In the genomic region with DNA sequence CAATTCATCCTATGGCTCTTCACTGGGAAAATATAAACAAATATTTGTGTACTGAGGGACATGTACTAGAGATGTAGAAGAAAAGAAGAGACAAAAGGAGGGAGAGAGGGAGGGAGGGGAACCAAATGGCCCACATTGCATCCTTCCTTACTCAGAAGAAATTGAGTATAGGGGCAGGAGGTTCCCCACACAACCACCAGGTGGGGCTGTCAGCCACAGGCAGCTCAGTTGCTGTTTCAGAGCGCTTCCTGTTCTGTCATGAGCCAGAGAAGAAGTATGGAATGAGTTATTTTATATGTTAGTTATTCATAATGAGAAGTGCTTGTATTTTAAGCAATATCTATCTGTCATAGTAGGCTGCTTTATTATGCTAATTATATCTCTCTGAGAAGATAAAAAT, we compare ENCODE assay signal across 8 mouse cellular contexts.
DNase-seq lines count a peak whose midpoint lies in the region; TF ChIP-seq lines count a peak whose summit lies in the region.
"Had no signal": no experiment of that assay in that cellular context is flagged by ENCODE, and none has a peak within 500 bp of the region (broad histone marks: within the 10 kb centered on the region; RNA-seq: fewer than 3 reads in every experiment).

No protein-coding gene starts in this region.

- no peak overlapping the region for H3K9ac ChIP-seq in ES-E14 (ENCODE audit: insufficient read depth, low read depth, low read length, poor library complexity, severe bottlenecking)
- H3K9ac ChIP-seq: liver, embryonic 13.5 days had no signal

- no peak overlapping the region for H3K4me3 ChIP-seq in layer of hippocampus, adult 2 months
- no peak overlapping the region for H3K4me3 ChIP-seq in ES-E14 (ENCODE audit: insufficient read depth in 1 of 2, low read depth in 1 of 2, low read length in 2 of 2, poor library complexity in 1 of 2, severe bottlenecking in 1 of 2)
- H3K4me3 ChIP-seq in spleen, adult 2 months (ENCODE audit: extremely low read depth, insufficient read depth, insufficient read length), result no peak overlapping the region
- H3K4me3 ChIP-seq: liver, embryonic 13.5 days had no signal

- peak; percentile 73 for TF ChIP-seq CTCF in layer of hippocampus, adult 2 months (conservative IDR thresholded peaks at IDR 0.05)
- peak; percentile 36; the same call in 1 of the 2 replicates for TF ChIP-seq CTCF in brain, embryonic 14.5 days (IDR thresholded peaks at IDR 0.05; ENCODE audit: borderline replicate concordance, extremely low read depth, insufficient read depth, insufficient read length)
- peak; percentile 57; the same call in 1 of the 2 replicates for TF ChIP-seq CTCF in spleen, adult 2 months (IDR thresholded peaks at IDR 0.05; ENCODE audit: extremely low read depth, insufficient read depth, insufficient read length, insufficient replicate concordance)

- H3K4me1 ChIP-seq in ES-E14 (ENCODE audit: control insufficient read depth in 2 of 2, insufficient read depth in 2 of 2, low read length in 2 of 2, poor library complexity in 1 of 2), result no peaks in the 10 kb centered on the region
- no peaks in the 10 kb centered on the region for H3K4me1 ChIP-seq in spleen, adult 2 months (ENCODE audit: control insufficient read depth, insufficient read depth, insufficient read length)
- H3K4me1 ChIP-seq: liver, embryonic 13.5 days had no signal

- TF ChIP-seq POLR2A in brain, embryonic 14.5 days (IDR thresholded peaks at IDR 0.05; ENCODE audit: borderline replicate concordance, extremely low read depth, insufficient read depth, insufficient read length, poor library complexity, severe bottlenecking), result no peak
- TF ChIP-seq POLR2A in spleen, adult 2 months (IDR thresholded peaks at IDR 0.05; ENCODE audit: low read depth, low read length), result no peak

- WGBS in spleen, adult 2 months, result 100% methylated on average over 1 of the region's 1 CpGs

- no peak for DNase-seq in layer of hippocampus, adult 2 months (ENCODE audit: low spot score in 2 of 2)
- no peak for DNase-seq in layer of hippocampus, adult 18-20 months (ENCODE audit: low spot score in 2 of 2)
- peak; percentile 26 for DNase-seq in ES-E14 (ENCODE audit: low read depth, low spot score)
- no peak for DNase-seq in brain, embryonic 14.5 days (ENCODE audit: low read depth)
- no peak for DNase-seq in spleen, adult 2 months (ENCODE audit: low read depth in 1 of 2, low spot score in 2 of 2)
- no peak for DNase-seq in cerebellum, adult 11-12 months
- DNase-seq in embryo, embryonic 9.5 days (ENCODE audit: extremely low spot score), result no peak
- DNase-seq: liver, embryonic 13.5 days had no signal

- in situ Hi-C loops in ES-E14 (cut with MboI; ENCODE audit: low sequenced_read_pairs in 2 of 2, unreplicated experiment in 2 of 2), result no loop called here

- H3K27me3 ChIP-seq in spleen, adult 2 months (ENCODE audit: control insufficient read depth, insufficient read depth, low read length), result no peaks in the 10 kb centered on the region
- H3K27me3 ChIP-seq: liver, embryonic 13.5 days had no signal

- no peak overlapping the region for H3K27ac ChIP-seq in layer of hippocampus, adult 2 months
- no peak overlapping the region for H3K27ac ChIP-seq in ES-E14 (ENCODE audit: insufficient read depth, low read depth, low read length, poor library complexity, severe bottlenecking)
- no peak overlapping the region for H3K27ac ChIP-seq in spleen, adult 2 months (ENCODE audit: insufficient read depth, low read length)
- H3K27ac ChIP-seq: liver, embryonic 13.5 days had no signal

- H3K9me3 ChIP-seq in ES-E14 (ENCODE audit: control insufficient read depth, insufficient read depth, low read depth, low read length), result no peaks in the 10 kb centered on the region
- H3K9me3 ChIP-seq: liver, embryonic 13.5 days had no signal

- H3K36me3 ChIP-seq in ES-E14 (ENCODE audit: control insufficient read depth, insufficient read depth, low read length, poor library complexity, severe bottlenecking), result no peaks in the 10 kb centered on the region
- H3K36me3 ChIP-seq in spleen, adult 2 months (ENCODE audit: control insufficient read depth, insufficient read depth, low read length), result no peaks in the 10 kb centered on the region
- H3K36me3 ChIP-seq: liver, embryonic 13.5 days had no signal

TF ChIP-seq in ES-E14, 5 proteins besides CTCF, POLR2A, EP300 and RAD21:
- peak; percentile 90 for TF ChIP-seq ZC3H11A (IDR thresholded peaks at IDR 0.05; ENCODE audit: borderline replicate concordance, low read depth, low read length)
- TF ChIP-seq HCFC1 (IDR thresholded peaks at IDR 0.05; ENCODE audit: borderline replicate concordance, insufficient read depth, low read length), result no peak
